Mouse (Mus musculus) MEL (cell line): Measurements from ENCODE around the gene Slc4a4. TPM values are rescaled to one million over a fixed set of nuclear protein-coding genes. Genes with fewer than 3 reads are reported as not detected.

ENCODE experiments used
- DNase-seq: peaks from one replicate; pipeline ENCODE4 v3.0.0; 2011; ENCODE audit warnings: low read depth, low spot score
- H3K27ac ChIP-seq: 2 replicates; pipeline ENCODE4 v1.5.1; 2012; ENCODE audit warnings: low read depth, mild to moderate bottlenecking, control low read depth, low read length, moderate library complexity; ENCODE audit not compliant: control insufficient read depth
- H3K27me3 ChIP-seq, 2 experiments: fragments of 150-350 bp in 1 of 2; sonication (generic) in 1 of 2; 2 replicates each; pipeline ENCODE4 v1.6.1; 2012; ENCODE audit warnings: low read length in 2 of 2, mild to moderate bottlenecking in 2 of 2, improper control_type of control experiment in 1 of 2, moderate library complexity in 1 of 2; ENCODE audit not compliant: insufficient read depth in 2 of 2, control insufficient read depth in 1 of 2
- H3K36me3 ChIP-seq, 2 experiments: 2 replicates each; pipeline ENCODE4 v1.6.1; 2012 to 2014; ENCODE audit warnings: low read length in 2 of 2, improper control_type of control experiment in 1 of 2, inconsistent platforms in 1 of 2, mild to moderate bottlenecking in 1 of 2; ENCODE audit not compliant: insufficient read depth in 2 of 2, control insufficient read depth in 1 of 2
- H3K4me1 ChIP-seq, 2 experiments: fragments of 150-350 bp in 1 of 2; sonication (generic) in 1 of 2; 2 replicates each; pipeline ENCODE4 v1.6.1; 2012; ENCODE audit warnings: low read length in 2 of 2, improper control_type of control experiment in 1 of 2, mild to moderate bottlenecking in 1 of 2; ENCODE audit not compliant: insufficient read depth in 2 of 2, control insufficient read depth in 1 of 2
- H3K4me3 ChIP-seq, 2 experiments: fragments of 150-350 bp in 1 of 2; sonication (generic) in 1 of 2; 2 replicates each; pipeline ENCODE4 v1.5.1; 2012; ENCODE audit warnings: low read depth in 2 of 2, low read length in 2 of 2, mild to moderate bottlenecking in 2 of 2, moderate library complexity in 2 of 2, control low read depth in 1 of 2, improper control_type of control experiment in 1 of 2; ENCODE audit not compliant: control insufficient read depth in 1 of 2, insufficient read depth in 1 of 2
- H3K79me2 ChIP-seq: 2 replicates; pipeline ENCODE4 v1.6.1; 2012; ENCODE audit warnings: mild to moderate bottlenecking, low read length, moderate library complexity; ENCODE audit not compliant: control insufficient read depth, poor library complexity, insufficient read depth
- H3K9ac ChIP-seq: 2 replicates; pipeline ENCODE4 v1.6.1; 2012; ENCODE audit warnings: low read depth, mild to moderate bottlenecking, control low read depth, low read length, moderate library complexity; ENCODE audit not compliant: control insufficient read depth, poor library complexity, severe bottlenecking
- H3K9me3 ChIP-seq: fragments of 150-350 bp; sonication (generic); replicated peaks from 2 replicates; pipeline ENCODE4 v1.6.1; 2012; ENCODE audit warnings: mild to moderate bottlenecking, low read length, improper control_type of control experiment, moderate library complexity; ENCODE audit not compliant: insufficient read depth
- CTCF ChIP-seq, 3 experiments: IDR thresholded peaks in 2 of 3; conservative IDR thresholded peaks in 1 of 3; 2 replicates each; pipeline ENCODE4 v1.5.1; 2011 to 2012; ENCODE audit warnings: low read length in 3 of 3, low read depth in 2 of 3, mild to moderate bottlenecking in 2 of 3, improper control_type of control experiment in 1 of 3, inconsistent platforms in 1 of 3, mixed read lengths in 1 of 3, moderate library complexity in 1 of 3; ENCODE audit not compliant: control insufficient read depth in 1 of 3, insufficient read depth in 1 of 3, poor library complexity in 1 of 3, severe bottlenecking in 1 of 3
- ETS1 ChIP-seq: IDR thresholded peaks from 2 replicates; pipeline ENCODE4 v1.6.1; 2012; ENCODE audit warnings: low read depth, mild to moderate bottlenecking, inconsistent platforms, low read length, improper control_type of control experiment, moderate library complexity
- GABPA ChIP-seq: IDR thresholded peaks from 2 replicates; pipeline ENCODE4 v1.6.1; 2012; ENCODE audit warnings: low read depth, mild to moderate bottlenecking, inconsistent platforms, low read length, improper control_type of control experiment, moderate library complexity
- GATA1 ChIP-seq: IDR thresholded peaks from 2 replicates; pipeline ENCODE4 v1.6.1; 2011; ENCODE audit warnings: low read depth, low read length, improper control_type of control experiment
- KAT2A ChIP-seq: conservative IDR thresholded peaks from 2 replicates; pipeline ENCODE4 v1.6.1; 2012; ENCODE audit warnings: low read depth, low read length, improper control_type of control experiment, inconsistent platforms
- MAFK ChIP-seq: IDR thresholded peaks from 2 replicates; pipeline ENCODE4 v1.6.1; 2011; ENCODE audit warnings: low read depth, mild to moderate bottlenecking, low read length, improper control_type of control experiment, borderline replicate concordance
- MAX ChIP-seq: IDR thresholded peaks from 2 replicates; pipeline ENCODE4 v1.6.1; 2011; ENCODE audit warnings: low read length, improper control_type of control experiment
- MAZ ChIP-seq: IDR thresholded peaks from 2 replicates; pipeline ENCODE4 v1.6.1; 2012; ENCODE audit warnings: low read depth, mild to moderate bottlenecking, inconsistent platforms, low read length, improper control_type of control experiment
- MEF2A ChIP-seq: IDR thresholded peaks from 2 replicates; pipeline ENCODE4 v1.6.1; 2014; ENCODE audit warnings: low read depth, mild to moderate bottlenecking, inconsistent platforms, low read length, improper control_type of control experiment; ENCODE audit not compliant: poor library complexity, insufficient replicate concordance, severe bottlenecking; ENCODE audit errors: extremely low read depth
- MYB ChIP-seq: IDR thresholded peaks from 2 replicates; pipeline ENCODE4 v1.6.1; 2011; ENCODE audit warnings: mild to moderate bottlenecking, low read depth, low read length, improper control_type of control experiment
- MYC ChIP-seq: IDR thresholded peaks from 2 replicates; pipeline ENCODE4 v1.6.1; 2011; ENCODE audit warnings: low read depth, mild to moderate bottlenecking, low read length, improper control_type of control experiment, moderate library complexity
- NRF1 ChIP-seq: IDR thresholded peaks from 2 replicates; pipeline ENCODE4 v1.6.1; 2014; ENCODE audit warnings: low read depth, mild to moderate bottlenecking, inconsistent platforms, low read length, improper control_type of control experiment, moderate library complexity; ENCODE audit not compliant: poor library complexity, insufficient read depth, severe bottlenecking
- POLR2AphosphoS2 ChIP-seq: IDR thresholded peaks from 2 replicates; pipeline ENCODE4 v1.6.1; 2011; ENCODE audit warnings: low read length, improper control_type of control experiment
- POLR2AphosphoS5 ChIP-seq: IDR thresholded peaks from 2 replicates; pipeline ENCODE4 v1.6.1; 2012; ENCODE audit warnings: low read depth, borderline replicate concordance, mild to moderate bottlenecking, inconsistent platforms, low read length, moderate library complexity, mixed read lengths
- RCOR1 ChIP-seq: IDR thresholded peaks from 2 replicates; pipeline ENCODE4 v1.6.1; 2012; ENCODE audit warnings: low read depth, mild to moderate bottlenecking, inconsistent platforms, low read length, improper control_type of control experiment
- SMC3 ChIP-seq: IDR thresholded peaks from 2 replicates; pipeline ENCODE4 v1.6.1; 2011; ENCODE audit warnings: low read depth, low read length, improper control_type of control experiment
- USF1 ChIP-seq: IDR thresholded peaks from 2 replicates; pipeline ENCODE4 v1.6.1; 2014; ENCODE audit warnings: low read depth, mild to moderate bottlenecking, inconsistent platforms, low read length, improper control_type of control experiment, moderate library complexity
- polyA plus RNA-seq, 2 experiments: library from polyadenylated mRNA; stranded (reverse) in 1 of 2; unstranded in 1 of 2; fragments of >175 nt in 1 of 2; fragments of >200 nt in 1 of 2; gene quantifications; 2 replicates each; pipeline versions ENCODE4 v1.2.1 to v1.2.4; 2012; ENCODE audit warnings: low replicate concordance in 2 of 2, low read depth in 1 of 2; ENCODE audit not compliant: insufficient read length in 2 of 2, insufficient read depth in 1 of 2, missing spikeins in 1 of 2
- total RNA-seq: library from RNA; depleted of rRNA; stranded (reverse); fragments of 300-350 nt; gene quantifications from 2 replicates; pipeline ENCODE4 v1.2.3, GENCODE M21; 2012

The Slc4a4 gene
- total and polyA plus RNA-seq, 3 experiments = not detected

DNA sequence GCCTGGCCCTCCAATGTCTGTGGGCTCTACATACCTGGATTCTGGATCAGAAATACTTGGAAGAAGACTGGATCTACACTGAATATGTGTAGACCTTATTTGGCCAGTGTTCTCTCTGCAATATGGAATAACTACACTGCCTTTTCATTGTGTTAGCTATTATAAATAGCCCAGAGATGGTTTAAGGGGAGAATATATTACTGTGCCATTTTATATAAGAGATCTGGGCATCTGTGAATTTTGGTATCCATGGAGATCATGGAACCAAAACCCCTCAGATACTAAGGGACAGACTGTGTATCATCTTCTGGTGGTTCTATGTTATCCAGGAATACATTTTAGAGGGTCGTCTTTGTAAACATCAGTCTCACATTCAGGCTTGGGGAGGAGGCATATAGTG lies 86.5 kb downstream of the Slc4a4 start:
- no peak for TF ChIP-seq MAZ
- TF ChIP-seq MYC = no peak
- TF ChIP-seq CTCF (IDR thresholded peaks at IDR 0.05 in 2 of 3, conservative IDR thresholded peaks at IDR 0.05 in 1 of 3; ENCODE audit: control insufficient read depth in 1 of 3, insufficient read depth in 1 of 3, low read depth in 2 of 3, low read length in 3 of 3, poor library complexity in 1 of 3, severe bottlenecking in 1 of 3) = no peak
- no peak for TF ChIP-seq SMC3
- no peak for TF ChIP-seq NRF1
- TF ChIP-seq MYB = no peak
- no peak for TF ChIP-seq POLR2AphosphoS5
- TF ChIP-seq GATA1 = no peak
- TF ChIP-seq RCOR1 = no peak
- TF ChIP-seq MAFK = no peak

DNA sequence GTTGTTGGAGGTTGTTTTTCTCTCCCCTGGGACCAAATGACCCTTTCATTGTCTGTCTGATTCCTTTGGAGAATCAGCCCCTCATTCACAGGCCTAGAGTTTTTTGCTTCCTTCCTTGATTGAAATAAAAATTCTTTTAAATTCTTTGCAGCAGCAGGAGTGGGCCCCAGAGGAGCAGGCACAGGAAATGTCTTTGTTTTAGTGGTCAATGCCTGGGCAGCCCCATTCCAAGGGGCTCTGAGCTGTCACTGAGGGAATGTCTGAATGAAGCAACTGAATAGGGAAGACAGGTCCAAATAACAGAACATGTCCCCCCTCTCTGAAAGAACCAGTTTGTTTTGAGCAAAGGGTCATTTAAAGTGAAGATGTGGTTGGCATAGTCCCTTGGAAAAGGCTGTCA lies 89.1 kb downstream of the Slc4a4 start:
- Histone ChIP-seq H3K4me3 (no peak overlapping the region), H3K9ac (no peak overlapping the region), H3K79me2 (no peaks in the 10 kb centered on the region), H3K4me1 (peaks cover 4 to 8% of the 10 kb centered on the region in 2 experiments), H3K36me3 (peaks cover 0 to 13% of the 10 kb centered on the region in 2 experiments; a peak in 2 of 4 replicates), H3K27me3 (no peaks in the 10 kb centered on the region), H3K9me3 (no peaks in the 10 kb centered on the region), H3K27ac (no peak overlapping the region)
- TF ChIP-seq USF1 (no peak), GABPA (no peak), POLR2AphosphoS5 (no peak), POLR2AphosphoS2 (no peak), MEF2A (no peak), ETS1 (no peak), KAT2A (no peak), NRF1 (no peak), MAX (no peak)
- no peak for DNase-seq

More for the DNA sequence above, 86.5 kb downstream of the Slc4a4 start:
- Histone ChIP-seq H3K27ac (no peak overlapping the region), H3K36me3 (peaks cover 0 to 4% of the 10 kb centered on the region in 2 experiments; a peak in 2 of 4 replicates), H3K4me1 (peaks cover 0 to 3% of the 10 kb centered on the region in 2 experiments; a peak in 2 of 4 replicates), H3K9me3 (no peaks in the 10 kb centered on the region), H3K4me3 (no peak overlapping the region), H3K79me2 (no peaks in the 10 kb centered on the region), H3K9ac (no peak overlapping the region), H3K27me3 (no peaks in the 10 kb centered on the region)
- no peak for DNase-seq
